Mouse (Mus musculus): ENCODE results near the gene Robo1. TPM values are rescaled to one million over a fixed set of nuclear protein-coding genes. Genes with fewer than 3 reads are reported as not detected.

The Robo1 gene
- polyA plus RNA-seq, 1 experiment from 2014 or later, result 20.6 TPM

DNA sequence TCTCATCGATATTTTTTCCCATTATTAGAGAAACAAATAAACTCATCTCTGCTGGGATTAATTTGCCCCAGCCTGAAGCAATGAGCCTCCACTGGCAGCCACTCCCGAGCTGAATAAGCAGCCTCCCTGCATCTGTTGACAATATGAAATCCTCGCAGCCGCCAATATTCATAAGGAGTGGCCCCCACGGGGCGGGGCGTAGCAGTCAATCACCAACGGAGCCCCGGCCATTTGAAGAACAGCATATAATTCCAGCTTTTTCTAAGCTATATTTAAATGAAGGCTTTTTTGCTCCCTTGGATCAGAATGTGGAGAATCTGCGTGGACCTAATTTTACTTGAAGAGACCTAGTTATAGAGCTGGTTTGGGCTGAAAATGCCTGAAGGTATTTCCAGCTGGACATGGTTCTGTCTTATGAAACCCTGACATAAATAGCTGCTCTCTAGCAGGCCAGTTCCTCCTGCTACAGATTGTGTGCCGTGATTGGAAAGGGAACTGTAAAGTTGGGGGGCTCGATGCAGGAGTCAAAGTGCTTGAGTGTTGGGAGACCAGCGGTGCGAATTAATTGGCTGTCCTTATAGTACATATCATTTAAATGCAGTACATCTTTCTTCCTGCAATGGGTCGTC, 492.1 kb downstream of the Robo1 start:
- no peak overlapping the region for H3K9ac ChIP-seq (ENCODE audit: low read depth, low read length)
- H3K4me3 ChIP-seq (ENCODE audit: low read depth, low read length), result no peak overlapping the region
- H3K36me3 ChIP-seq (ENCODE audit: control insufficient read depth, insufficient read depth, low read length), result no peaks in the 10 kb centered on the region
- H3K4me2 ChIP-seq, result no peak overlapping the region
- ATAC-seq (replicated peaks; ENCODE audit: insufficient number of reproducible peaks, low FRiP score, low TSS enrichment), result no peak
- H3K4me1 ChIP-seq (ENCODE audit: control insufficient read depth, insufficient read depth, low read length), result no peaks in the 10 kb centered on the region
- no peak overlapping the region for H3K27ac ChIP-seq (ENCODE audit: low read depth, low read length)
- no peaks in the 10 kb centered on the region for H3K9me3 ChIP-seq (replicated peaks; ENCODE audit: control insufficient read depth, low read length)
- H3K27me3 ChIP-seq (ENCODE audit: control insufficient read depth, insufficient read depth, low read length), result no peaks in the 10 kb centered on the region
- 82% methylated on average over 15 of the region's 15 CpGs for WGBS (ENCODE audit: insufficient replicate concordance)

DNA sequence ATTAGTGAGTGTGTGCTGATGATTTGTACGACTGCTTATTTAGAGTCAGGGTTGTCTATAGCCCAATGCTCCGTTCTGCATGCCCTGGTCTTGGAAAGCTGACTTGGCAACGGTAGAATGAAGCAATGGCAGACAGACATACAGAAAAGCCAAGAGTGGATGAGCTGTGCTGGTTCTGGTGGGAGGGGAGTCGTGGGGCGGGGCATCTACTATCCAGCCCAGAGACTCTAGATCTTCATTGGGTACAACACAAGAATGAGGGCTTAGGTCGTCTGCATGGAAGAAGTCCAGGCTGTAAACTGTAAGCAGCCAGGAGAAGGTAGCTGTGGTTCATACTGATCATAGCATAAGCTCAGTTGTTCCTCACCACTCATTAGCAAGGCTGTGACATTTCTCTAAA, 492.7 kb downstream of the Robo1 start:
- H3K4me3 ChIP-seq (ENCODE audit: low read depth, low read length), result no peak overlapping the region
- H3K9ac ChIP-seq (ENCODE audit: low read depth, low read length), result no peak overlapping the region
- WGBS (ENCODE audit: insufficient replicate concordance), result 83% methylated on average over 6 of the region's 6 CpGs
- H3K27me3 ChIP-seq (ENCODE audit: control insufficient read depth, insufficient read depth, low read length), result no peaks in the 10 kb centered on the region
- no peak overlapping the region for H3K27ac ChIP-seq (ENCODE audit: low read depth, low read length)
- H3K36me3 ChIP-seq (ENCODE audit: control insufficient read depth, insufficient read depth, low read length), result no peaks in the 10 kb centered on the region
- no peaks in the 10 kb centered on the region for H3K4me1 ChIP-seq (ENCODE audit: control insufficient read depth, insufficient read depth, low read length)
- H3K4me2 ChIP-seq, result no peak overlapping the region
- no peak for ATAC-seq (replicated peaks; ENCODE audit: insufficient number of reproducible peaks, low FRiP score, low TSS enrichment)
- H3K9me3 ChIP-seq (replicated peaks; ENCODE audit: control insufficient read depth, low read length), result no peaks in the 10 kb centered on the region

DNA sequence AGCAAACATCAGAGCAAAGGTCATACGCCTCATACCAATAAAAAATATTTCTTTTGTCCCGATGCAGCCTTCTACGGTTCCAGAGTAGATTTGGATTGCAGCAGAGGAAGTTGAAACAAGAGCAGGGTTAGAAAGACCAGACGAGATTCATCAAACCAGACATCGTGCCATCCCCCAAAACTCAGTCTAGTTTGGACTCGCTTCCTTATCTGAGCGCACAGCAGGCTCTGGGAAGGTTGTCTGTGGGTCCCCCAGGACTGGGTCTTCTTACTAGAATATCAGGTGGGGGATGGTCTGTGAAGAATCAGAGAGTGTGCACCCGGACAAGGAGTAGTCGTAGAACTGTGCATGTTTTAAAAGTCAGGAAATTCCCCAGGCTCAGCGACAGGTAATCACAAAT, 500.2 kb downstream of the Robo1 start:
- Histone ChIP-seq H3K27me3 (ENCODE audit: control insufficient read depth, insufficient read depth, low read length) (no peaks in the 10 kb centered on the region), H3K36me3 (ENCODE audit: control insufficient read depth, insufficient read depth, low read length) (no peaks in the 10 kb centered on the region), H3K27ac (ENCODE audit: low read depth, low read length) (peak overlapping the region; percentile 41; the same call in 1 of the 2 replicates), H3K9me3 (replicated peaks; ENCODE audit: control insufficient read depth, low read length) (no peaks in the 10 kb centered on the region), H3K4me3 (ENCODE audit: low read depth, low read length) (peak overlapping the region; percentile 12; the same call in 1 of the 2 replicates), H3K4me2 (peak overlapping the region; percentile 58), H3K4me1 (ENCODE audit: control insufficient read depth, insufficient read depth, low read length) (peaks cover 6% of the 10 kb centered on the region; the same call in 1 of the 2 replicates), H3K9ac (ENCODE audit: low read depth, low read length) (peak overlapping the region; percentile 34; the same call in 1 of the 2 replicates)
- WGBS (ENCODE audit: insufficient replicate concordance), result 26% methylated on average over 10 of the region's 10 CpGs
- ATAC-seq (replicated peaks; ENCODE audit: insufficient number of reproducible peaks, low FRiP score, low TSS enrichment), result no peak

DNA sequence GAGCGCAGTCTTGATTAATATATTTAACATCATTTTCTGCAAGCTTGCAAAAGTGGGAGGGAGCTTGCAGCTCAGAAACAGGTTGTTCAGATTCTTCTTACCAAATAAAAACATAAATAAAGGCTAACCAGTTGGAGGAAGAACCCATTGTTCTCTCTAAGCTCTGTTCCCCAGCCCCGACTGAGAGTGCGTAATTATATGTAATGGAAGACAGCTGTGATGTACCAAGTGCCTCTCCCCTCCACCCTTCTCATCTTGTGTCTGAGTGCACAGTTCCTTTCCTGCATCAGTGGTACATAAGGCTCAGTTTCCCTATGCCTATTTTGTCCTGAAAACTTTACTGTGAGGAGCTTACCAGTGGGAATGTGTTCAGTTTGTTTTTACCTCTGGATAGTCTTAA, 502.8 kb downstream of the Robo1 start:
- 63% methylated on average over 3 of the region's 3 CpGs for WGBS (ENCODE audit: insufficient replicate concordance)
- Histone ChIP-seq H3K27ac (ENCODE audit: low read depth, low read length) (no peak overlapping the region), H3K4me2 (no peak overlapping the region), H3K9ac (ENCODE audit: low read depth, low read length) (no peak overlapping the region), H3K9me3 (replicated peaks; ENCODE audit: control insufficient read depth, low read length) (no peaks in the 10 kb centered on the region), H3K27me3 (ENCODE audit: control insufficient read depth, insufficient read depth, low read length) (no peaks in the 10 kb centered on the region), H3K4me1 (ENCODE audit: control insufficient read depth, insufficient read depth, low read length) (peaks cover 6% of the 10 kb centered on the region; the same call in 1 of the 2 replicates), H3K4me3 (ENCODE audit: low read depth, low read length) (no peak overlapping the region), H3K36me3 (ENCODE audit: control insufficient read depth, insufficient read depth, low read length) (no peaks in the 10 kb centered on the region)
- no peak for ATAC-seq (replicated peaks; ENCODE audit: insufficient number of reproducible peaks, low FRiP score, low TSS enrichment)

DNA sequence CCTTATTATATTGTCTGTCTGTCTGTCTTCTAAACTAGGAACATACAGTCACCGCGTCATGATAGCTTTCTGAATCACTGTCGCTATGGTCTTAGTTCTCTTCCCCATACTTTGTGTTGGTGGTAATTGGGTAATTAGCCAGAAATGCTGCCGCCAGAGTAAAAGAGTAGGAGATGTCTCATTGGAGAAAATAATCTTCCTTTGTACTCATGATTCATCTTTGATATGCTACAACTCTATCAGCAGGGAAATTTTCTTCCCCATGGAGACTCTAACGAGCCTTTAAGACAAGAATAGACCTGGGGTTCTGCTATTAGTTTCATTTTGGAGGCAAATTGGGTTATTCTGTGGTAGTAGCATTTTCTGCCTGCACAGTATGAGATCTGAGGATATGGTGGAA, 503.4 kb downstream of the Robo1 start:
- no peaks in the 10 kb centered on the region for H3K36me3 ChIP-seq (ENCODE audit: control insufficient read depth, insufficient read depth, low read length)
- H3K9ac ChIP-seq (ENCODE audit: low read depth, low read length), result no peak overlapping the region
- peaks cover 6% of the 10 kb centered on the region; the same call in 1 of the 2 replicates for H3K4me1 ChIP-seq (ENCODE audit: control insufficient read depth, insufficient read depth, low read length)
- WGBS (ENCODE audit: insufficient replicate concordance), result 79% methylated on average over 5 of the region's 5 CpGs
- no peak for ATAC-seq (replicated peaks; ENCODE audit: insufficient number of reproducible peaks, low FRiP score, low TSS enrichment)
- no peaks in the 10 kb centered on the region for H3K27me3 ChIP-seq (ENCODE audit: control insufficient read depth, insufficient read depth, low read length)
- no peaks in the 10 kb centered on the region for H3K9me3 ChIP-seq (replicated peaks; ENCODE audit: control insufficient read depth, low read length)
- no peak overlapping the region for H3K4me2 ChIP-seq
- no peak overlapping the region for H3K27ac ChIP-seq (ENCODE audit: low read depth, low read length)
- H3K4me3 ChIP-seq (ENCODE audit: low read depth, low read length), result no peak overlapping the region

DNA sequence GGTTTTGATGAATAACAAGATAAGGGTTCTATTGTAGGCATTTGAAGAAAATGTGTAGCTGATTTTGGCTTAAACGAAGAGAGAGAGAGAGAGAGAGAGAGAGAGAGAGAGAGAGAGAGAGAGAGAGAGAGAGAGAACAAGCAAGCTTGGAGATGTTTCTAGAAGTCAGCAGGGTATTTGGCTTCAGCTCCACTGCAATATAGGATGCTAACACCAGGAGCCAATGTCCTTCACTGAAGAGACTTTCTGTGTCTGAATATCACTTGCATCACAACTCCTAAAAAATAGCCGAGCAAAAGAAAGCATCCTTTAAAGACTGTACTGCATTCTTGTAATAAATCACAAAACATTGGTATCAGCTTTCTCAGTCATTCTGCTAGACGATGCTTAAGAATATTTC, 503.8 kb downstream of the Robo1 start:
- ATAC-seq (replicated peaks; ENCODE audit: insufficient number of reproducible peaks, low FRiP score, low TSS enrichment), result no peak
- Histone ChIP-seq H3K4me3 (ENCODE audit: low read depth, low read length) (no peak overlapping the region), H3K4me2 (no peak overlapping the region), H3K27me3 (ENCODE audit: control insufficient read depth, insufficient read depth, low read length) (no peaks in the 10 kb centered on the region), H3K27ac (ENCODE audit: low read depth, low read length) (no peak overlapping the region), H3K9ac (ENCODE audit: low read depth, low read length) (no peak overlapping the region), H3K9me3 (replicated peaks; ENCODE audit: control insufficient read depth, low read length) (no peaks in the 10 kb centered on the region), H3K36me3 (ENCODE audit: control insufficient read depth, insufficient read depth, low read length) (no peaks in the 10 kb centered on the region), H3K4me1 (ENCODE audit: control insufficient read depth, insufficient read depth, low read length) (peaks cover 6% of the 10 kb centered on the region; the same call in 1 of the 2 replicates)
- WGBS (ENCODE audit: insufficient replicate concordance), result 67% methylated on average over 3 of the region's 3 CpGs

DNA sequence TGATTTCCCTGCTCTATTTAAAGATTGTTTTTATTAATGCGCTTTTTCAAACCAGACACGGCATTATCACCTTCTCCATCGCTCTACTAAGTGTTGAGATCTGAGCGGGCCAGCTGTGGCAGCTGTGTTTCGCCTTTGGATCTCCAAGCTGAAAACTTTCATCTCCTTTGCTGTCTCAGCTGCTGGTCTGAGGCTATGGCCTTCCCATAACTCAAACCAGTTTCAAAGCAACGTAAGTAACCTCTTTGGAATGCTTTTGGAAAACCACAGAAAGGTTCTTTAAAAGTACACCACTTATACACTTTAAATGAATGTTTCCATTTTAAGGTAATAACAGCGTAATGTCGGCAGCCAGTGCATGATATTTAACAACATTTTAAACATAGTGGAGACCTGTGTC, 520.3 kb downstream of the Robo1 start:
- 70% methylated on average over 8 of the region's 8 CpGs for WGBS (ENCODE audit: insufficient replicate concordance)
- Histone ChIP-seq H3K36me3 (ENCODE audit: control insufficient read depth, insufficient read depth, low read length) (no peaks in the 10 kb centered on the region), H3K9ac (ENCODE audit: low read depth, low read length) (no peak overlapping the region), H3K27ac (ENCODE audit: low read depth, low read length) (no peak overlapping the region), H3K4me1 (ENCODE audit: control insufficient read depth, insufficient read depth, low read length) (no peaks in the 10 kb centered on the region), H3K4me2 (no peak overlapping the region), H3K4me3 (ENCODE audit: low read depth, low read length) (no peak overlapping the region), H3K27me3 (ENCODE audit: control insufficient read depth, insufficient read depth, low read length) (no peaks in the 10 kb centered on the region), H3K9me3 (replicated peaks; ENCODE audit: control insufficient read depth, low read length) (no peaks in the 10 kb centered on the region)
- ATAC-seq (replicated peaks; ENCODE audit: insufficient number of reproducible peaks, low FRiP score, low TSS enrichment), result no peak

DNA sequence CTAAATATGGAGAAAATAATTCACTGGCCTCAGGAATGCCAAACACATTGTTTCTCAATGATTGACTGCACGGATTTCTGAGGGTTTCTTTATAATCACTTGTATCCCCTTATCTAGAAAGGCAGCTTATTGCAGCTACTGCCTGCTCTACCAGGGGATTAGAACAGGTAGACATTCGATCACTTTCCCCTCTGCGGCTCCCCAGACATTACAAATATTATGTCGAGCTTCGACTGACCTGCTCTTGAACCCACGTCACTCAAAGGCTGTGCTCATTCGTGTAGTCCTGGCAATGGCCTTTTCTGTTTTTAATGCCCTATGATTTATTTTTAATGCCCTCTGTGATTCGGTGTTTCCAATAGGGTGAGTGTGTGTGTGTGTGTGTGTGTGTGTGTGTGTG, 521.4 kb downstream of the Robo1 start:
- 67% methylated on average over 8 of the region's 8 CpGs for whole genome bisulfite sequencing (ENCODE audit: insufficient replicate concordance)
- Histone ChIP-seq H3K9me3 (replicated peaks; ENCODE audit: control insufficient read depth, low read length) (no peaks in the 10 kb centered on the region), H3K4me3 (ENCODE audit: low read depth, low read length) (no peak overlapping the region), H3K4me1 (ENCODE audit: control insufficient read depth, insufficient read depth, low read length) (no peaks in the 10 kb centered on the region), H3K27ac (ENCODE audit: low read depth, low read length) (no peak overlapping the region), H3K9ac (ENCODE audit: low read depth, low read length) (no peak overlapping the region), H3K4me2 (no peak overlapping the region), H3K36me3 (ENCODE audit: control insufficient read depth, insufficient read depth, low read length) (no peaks in the 10 kb centered on the region), H3K27me3 (ENCODE audit: control insufficient read depth, insufficient read depth, low read length) (no peaks in the 10 kb centered on the region)
- no peak for ATAC-seq (replicated peaks; ENCODE audit: insufficient number of reproducible peaks, low FRiP score, low TSS enrichment)

DNA sequence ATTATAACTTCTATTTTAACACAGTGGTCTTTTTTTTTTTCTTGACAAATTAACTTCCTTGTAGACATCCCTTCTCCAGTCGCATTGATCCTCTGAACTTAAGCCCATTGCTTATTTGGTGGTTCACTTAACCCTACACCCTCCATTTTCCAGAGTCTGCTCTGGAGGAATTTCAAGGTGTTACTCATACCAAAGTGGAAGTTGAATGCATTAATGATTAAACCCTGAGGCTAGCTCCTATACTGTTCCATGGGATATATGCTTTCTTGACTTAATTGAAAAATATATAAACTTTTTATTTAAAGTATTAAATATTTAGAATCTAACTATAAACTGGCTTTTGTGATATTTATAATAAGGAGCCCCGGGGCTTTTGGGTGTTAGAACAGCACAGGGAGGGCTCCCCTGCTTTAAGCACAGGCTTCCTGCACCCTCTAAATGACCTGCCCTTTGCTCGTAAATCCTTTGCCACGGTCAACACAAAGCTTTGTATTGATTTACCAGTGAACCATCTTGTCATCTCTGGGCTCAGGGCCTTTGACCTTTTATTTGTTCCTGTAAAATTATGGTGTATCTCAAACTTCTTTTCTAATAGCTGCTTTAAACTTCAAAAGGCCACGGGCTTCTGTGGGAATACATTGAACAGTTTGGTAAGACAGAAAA, 522.4 kb downstream of the Robo1 start:
- Histone ChIP-seq H3K36me3 (ENCODE audit: control insufficient read depth, insufficient read depth, low read length) (no peaks in the 10 kb centered on the region), H3K4me2 (no peak overlapping the region), H3K27me3 (ENCODE audit: control insufficient read depth, insufficient read depth, low read length) (no peaks in the 10 kb centered on the region), H3K9ac (ENCODE audit: low read depth, low read length) (no peak overlapping the region), H3K9me3 (replicated peaks; ENCODE audit: control insufficient read depth, low read length) (no peaks in the 10 kb centered on the region), H3K27ac (ENCODE audit: low read depth, low read length) (no peak overlapping the region), H3K4me3 (ENCODE audit: low read depth, low read length) (no peak overlapping the region), H3K4me1 (ENCODE audit: control insufficient read depth, insufficient read depth, low read length) (no peaks in the 10 kb centered on the region)
- WGBS (ENCODE audit: insufficient replicate concordance), result 70% methylated on average over 5 of the region's 5 CpGs
- ATAC-seq (replicated peaks; ENCODE audit: insufficient number of reproducible peaks, low FRiP score, low TSS enrichment), result no peak

Data from heart, embryonic 11.5 days (tissue).